Mouse (Mus musculus) brain, embryonic 18.5 days (tissue): ENCODE measurements around the gene Prkci.
A peak's percentile ranks its signal among the peaks of the same experiment; 100 is the strongest.

Experiments used
- DNase-seq: peaks from one replicate; pipeline ENCODE4 v3.0.0-alpha.2; 2012; ENCODE audit warnings: low read depth, low spot score

Gene Prkci

GRCm38 (mm10) chr3:30995283-30995898, at the start of gene Prkci:
TSS of gene Prkci (plus strand) at chr3:30995747.
- DNase-seq: peak; percentile 90

- no peak for DNase-seq
These were observed 43.9 kb upstream of the Prkci start for GRCm38 (mm10) chr3:30951652-30952051.

DNA sequence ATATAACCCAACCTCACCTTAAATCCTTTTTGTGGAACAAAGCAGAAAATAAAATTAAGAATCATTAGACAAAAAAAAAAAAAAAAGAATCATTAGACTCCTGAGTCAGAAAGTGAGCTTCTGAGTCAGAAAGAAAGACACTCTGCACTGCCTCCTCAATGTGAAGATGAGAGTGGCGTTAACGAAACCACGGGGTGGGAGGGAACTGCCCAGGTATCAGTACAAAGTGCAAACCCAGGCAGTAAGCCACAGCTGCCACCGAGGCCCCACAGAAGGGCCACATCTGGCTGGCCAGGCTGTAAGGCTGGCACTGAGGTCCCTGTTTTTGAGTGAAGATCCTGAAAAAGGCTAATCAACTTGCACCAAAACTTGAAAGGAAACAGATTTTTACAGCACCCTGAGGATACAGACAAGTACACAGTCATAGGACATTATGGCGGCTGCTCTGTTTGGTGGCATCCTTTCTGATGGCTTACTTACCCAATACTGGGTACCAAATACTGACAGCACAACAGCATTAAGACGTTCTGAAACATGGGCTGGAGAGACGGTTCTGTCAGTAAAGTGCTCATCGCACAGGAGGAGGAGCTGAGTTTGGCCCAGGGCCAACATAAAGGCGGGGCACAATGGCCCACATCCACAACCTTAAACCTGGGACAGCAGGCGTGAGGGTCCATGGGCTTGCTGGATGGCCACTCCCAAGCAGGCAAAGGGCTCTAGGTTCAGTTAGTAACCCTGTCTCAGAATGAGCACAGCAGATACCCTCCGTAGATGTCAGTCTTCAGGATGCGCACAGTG, 43.1 kb upstream of the Prkci start:
- no peak for DNase-seq

- no peak for DNase-seq
These were observed 39.2 kb upstream of the Prkci start for GRCm38 (mm10) chr3:30956327-30956726.

- DNase-seq: no peak
These were observed 36.8 kb upstream of the Prkci start for GRCm38 (mm10) chr3:30958709-30959108.

GRCm38 (mm10) chr3:30959868-30960831, 35.4 kb upstream of the Prkci start:
- DNase-seq: no peak

DNA sequence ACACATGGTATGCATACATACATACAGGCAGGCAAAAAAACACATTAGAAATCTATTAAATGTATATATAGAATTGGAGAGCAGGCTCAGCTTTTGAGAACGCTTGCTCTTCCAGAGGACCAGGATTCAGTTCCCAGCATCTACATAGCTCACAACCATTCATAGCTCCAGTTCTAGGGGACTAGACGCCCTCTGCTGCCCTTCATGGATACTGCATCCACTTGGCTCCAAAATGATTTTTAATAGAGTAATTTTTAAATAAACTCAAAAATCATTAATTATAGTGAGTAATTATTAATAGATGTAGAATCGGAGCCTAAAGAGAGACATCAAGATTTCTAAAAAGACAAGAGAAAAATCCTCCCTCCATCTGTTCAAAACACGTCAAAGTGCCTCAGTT, 32.4 kb upstream of the Prkci start:
- DNase-seq: no peak

- DNase-seq: no peak
These were observed 31.3 kb upstream of the Prkci start for GRCm38 (mm10) chr3:30964216-30964615.

GRCm38 (mm10) chr3:30965644-30966043, 29.9 kb upstream of the Prkci start:
- no peak for DNase-seq

DNA sequence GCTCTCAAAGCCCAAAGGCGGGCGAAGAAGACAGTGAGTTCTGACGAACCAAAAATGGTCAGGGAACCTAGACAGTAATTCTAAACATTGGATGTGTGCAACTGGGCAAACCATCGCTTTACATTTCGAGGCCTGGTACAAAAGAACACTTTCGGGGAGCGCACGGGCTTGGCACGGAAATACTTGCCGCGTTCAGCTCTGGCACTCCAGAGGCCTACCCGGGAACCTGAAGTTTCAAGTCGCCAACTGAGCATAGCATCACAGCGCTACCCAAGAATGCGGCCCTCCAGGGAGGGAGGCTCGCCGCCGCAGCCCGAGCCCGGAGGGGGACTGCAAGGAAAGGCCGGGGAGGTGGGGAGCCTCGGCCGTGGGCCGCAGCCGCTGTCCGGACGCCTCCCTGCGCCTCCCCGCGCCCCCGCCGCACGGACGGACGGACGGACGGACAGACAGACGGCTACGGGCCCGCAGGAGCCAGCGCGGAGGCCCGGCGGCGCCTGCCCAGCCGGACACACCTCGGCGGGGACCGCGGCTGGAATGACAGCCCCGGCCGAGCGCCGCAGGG, 26.9 kb upstream of the Prkci start:
- DNase-seq: no peak

- DNase-seq: peak; percentile 94
These were observed 26.4 kb upstream of the Prkci start, which contains the start of gene Phc3 for GRCm38 (mm10) chr3:30969104-30969581. TSS of gene Phc3 (minus strand) at chr3:30969415.

GRCm38 (mm10) chr3:30975102-30975754, 20.3 kb upstream of the Prkci start:
- no peak for DNase-seq

- DNase-seq: no peak
These were observed 18.4 kb upstream of the Prkci start for GRCm38 (mm10) chr3:30976991-30977603.

DNA sequence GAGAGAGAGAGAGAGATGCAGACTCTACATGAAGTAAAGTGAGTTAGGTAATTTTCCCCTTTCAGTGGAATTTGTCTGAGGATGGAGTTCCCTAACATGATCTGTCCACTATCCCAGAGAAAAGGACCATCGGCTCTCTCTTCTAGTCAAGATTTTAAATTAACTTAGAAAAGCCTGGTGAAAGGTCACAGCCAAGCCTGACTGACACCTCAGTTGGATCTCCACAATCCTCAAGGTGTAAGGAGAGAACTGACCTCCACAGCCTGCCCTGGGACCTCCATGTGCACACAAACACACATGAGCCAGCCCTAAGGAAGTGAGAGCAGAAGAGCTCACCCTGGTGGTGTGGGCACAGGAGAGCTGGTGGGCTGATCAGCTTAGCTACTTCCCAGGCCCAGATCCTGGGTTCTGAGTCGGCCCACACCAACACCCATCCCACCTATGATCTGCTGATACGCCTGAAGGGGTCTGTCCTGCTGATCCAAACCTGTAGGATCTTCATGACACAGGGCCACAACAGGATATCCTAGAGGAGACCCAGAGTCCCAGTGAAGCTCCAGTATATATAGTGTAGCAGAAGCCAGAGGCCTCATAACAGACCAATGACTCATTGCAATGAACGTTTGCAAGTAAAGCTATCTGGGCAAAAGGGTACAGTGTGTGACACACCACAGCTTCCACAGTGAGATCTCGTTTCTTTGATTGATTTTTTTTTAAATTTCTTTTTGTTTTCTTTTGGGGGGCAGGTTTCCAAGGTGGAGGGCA, 13.7 kb upstream of the Prkci start:
- DNase-seq: no peak

GRCm38 (mm10) chr3:30982924-30983536, 12.5 kb upstream of the Prkci start:
- DNase-seq: no peak

GRCm38 (mm10) chr3:30987396-30988318, 7.9 kb upstream of the Prkci start:
- no peak for DNase-seq

- no peak for DNase-seq
These were observed 3.4 kb upstream of the Prkci start for GRCm38 (mm10) chr3:30992161-30992560.

DNA sequence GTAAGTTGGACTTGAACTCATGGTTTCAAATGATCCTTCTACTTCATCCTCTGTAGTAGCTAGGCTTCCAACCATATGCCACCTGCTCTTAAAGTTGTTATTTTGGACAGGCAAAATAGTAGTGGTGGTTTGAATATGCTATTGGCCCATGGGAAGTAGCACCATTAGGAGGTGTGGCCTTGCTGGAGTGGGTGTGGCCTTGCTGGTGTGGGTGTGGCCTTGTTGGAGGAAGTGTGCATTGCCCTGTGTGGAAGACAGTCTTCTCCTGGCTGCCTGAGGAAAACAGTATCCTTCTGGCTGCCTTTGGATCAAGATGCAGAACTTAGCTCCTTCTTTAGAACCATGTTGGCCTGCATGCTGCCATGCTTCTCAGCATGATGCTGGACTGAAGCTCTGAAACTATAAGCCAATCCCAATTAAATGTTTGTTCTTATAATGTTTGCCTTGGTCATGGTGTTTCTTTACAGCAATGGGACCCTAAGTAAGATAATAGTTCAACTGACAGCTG, 2.4 kb upstream of the Prkci start:
- no peak for DNase-seq
